Mouse (Mus musculus) urinary bladder, postnatal 14 days (tissue): ENCODE data around the gene 4933405L10Rik.

Experiments
- DNase-seq: peaks from one replicate; pipeline ENCODE4 v3.0.0; 2021; ENCODE audit warnings: low spot score

Gene 4933405L10Rik

GRCm38 (mm10) chr8:105754688-105755087 is 47.2 kb downstream of the 4933405L10Rik start:
- DNase-seq = no peak

GRCm38 (mm10) chr8:105757796-105758276 is 50.4 kb downstream of the 4933405L10Rik start:
- DNase-seq = no peak

GRCm38 (mm10) chr8:105758277-105759108 is 51.0 kb downstream of the 4933405L10Rik start, which contains the start of gene Gfod2:
Gene Gfod2, minus strand, starts transcription at chr8:105758664.
- peak; percentile 98 for DNase-seq
